Mouse (Mus musculus) inflammation-experienced regulatory T-cells, adult 6 months (primary cell): ENCODE measurements around the gene Polr1d. TPM values are rescaled to one million over a fixed set of nuclear protein-coding genes. Genes with fewer than 3 reads are reported as not detected.

Experiments
- ATAC-seq: one replicate; pipeline ENCODE4 v1.8.0; 2017
- polyA plus RNA-seq, 3 experiments: library from polyadenylated mRNA; unstranded; fragments of 100-300 nt; shearing (Covaris generic); gene quantifications; one replicate each; pipeline ENCODE4 v1.2.1; 2017

The Polr1d gene
- polyA plus RNA-seq, 3 experiments from 2014 or later, result 137 to 194 (median 168) TPM

- ATAC-seq, result no peak
Measured at GRCm38 (mm10) chr5:147089836-147090235, 13.0 kb downstream of the Polr1d start.

- no peak for ATAC-seq
Measured at GRCm38 (mm10) chr5:147090256-147090963, 13.6 kb downstream of the Polr1d start.

GRCm38 (mm10) chr5:147092448-147092847 lies 15.6 kb downstream of the Polr1d start:
- no peak for ATAC-seq

GRCm38 (mm10) chr5:147094296-147094695 lies 17.4 kb downstream of the Polr1d start:
- no peak for ATAC-seq

- no peak for ATAC-seq
Measured at GRCm38 (mm10) chr5:147096586-147096985, 19.7 kb downstream of the Polr1d start.

- ATAC-seq, result no peak
Measured at GRCm38 (mm10) chr5:147098667-147099066, 21.8 kb downstream of the Polr1d start.

GRCm38 (mm10) chr5:147100180-147100579 lies 23.3 kb downstream of the Polr1d start:
- no peak for ATAC-seq

- no peak for ATAC-seq
Measured at GRCm38 (mm10) chr5:147102295-147102694, 25.4 kb downstream of the Polr1d start.

- no peak for ATAC-seq
Measured at GRCm38 (mm10) chr5:147107276-147107675, 30.4 kb downstream of the Polr1d start.

GRCm38 (mm10) chr5:147108861-147109591 lies 32.2 kb downstream of the Polr1d start:
- no peak for ATAC-seq

- no peak for ATAC-seq
Measured at GRCm38 (mm10) chr5:147114738-147115137, 37.9 kb downstream of the Polr1d start.

- ATAC-seq, result no peak
Measured at GRCm38 (mm10) chr5:147115631-147116030, 38.8 kb downstream of the Polr1d start.

GRCm38 (mm10) chr5:147117027-147117426 lies 40.2 kb downstream of the Polr1d start:
- ATAC-seq, result no peak

GRCm38 (mm10) chr5:147121146-147121545 lies 44.3 kb downstream of the Polr1d start:
- no peak for ATAC-seq

- no peak for ATAC-seq
Measured at GRCm38 (mm10) chr5:147124794-147125193, 47.9 kb downstream of the Polr1d start.

GRCm38 (mm10) chr5:147125542-147126185 lies 48.8 kb downstream of the Polr1d start:
- no peak for ATAC-seq

- no peak for ATAC-seq
Measured at GRCm38 (mm10) chr5:147127860-147128259, 51.0 kb downstream of the Polr1d start.

- ATAC-seq, result no peak
Measured at GRCm38 (mm10) chr5:147129484-147129883, 52.6 kb downstream of the Polr1d start.

- no peak for ATAC-seq
Measured at GRCm38 (mm10) chr5:147131912-147132311, 55.1 kb downstream of the Polr1d start.

- ATAC-seq, result no peak
Measured at GRCm38 (mm10) chr5:147133662-147134061, 56.8 kb downstream of the Polr1d start.

- no peak for ATAC-seq
Measured at GRCm38 (mm10) chr5:147134341-147135088, 57.7 kb downstream of the Polr1d start.

GRCm38 (mm10) chr5:147135089-147135446 lies 58.2 kb downstream of the Polr1d start:
- no peak for ATAC-seq

GRCm38 (mm10) chr5:147135994-147136393 lies 59.1 kb downstream of the Polr1d start:
- ATAC-seq, result no peak
